Mouse (Mus musculus) hindbrain, embryonic 12.5 days (tissue): ENCODE measurements around the gene Ergic1. TPM values are rescaled to one million over a fixed set of nuclear protein-coding genes. Genes with fewer than 3 reads are reported as not detected.

ENCODE experiments used
- ATAC-seq: fragments of 200-750 bp; cut with Nextera tagmentation; 2 replicates; pipeline ENCODE4 v1.8.0; 2017; ENCODE audit warnings: moderate TSS enrichment; ENCODE audit not compliant: low FRiP score
- H3K27ac ChIP-seq: fragments of 300-500 bp; sonication (generic); 2 replicates; pipeline ENCODE4 v1.5.1; 2016; ENCODE audit warnings: mild to moderate bottlenecking
- H3K27me3 ChIP-seq: fragments of 300-500 bp; sonication (generic); 2 replicates; pipeline ENCODE4 v1.6.1; 2016; ENCODE audit warnings: mild to moderate bottlenecking
- H3K36me3 ChIP-seq: fragments of 300-500 bp; sonication (generic); 2 replicates; pipeline ENCODE4 v1.6.1; 2016; ENCODE audit warnings: mild to moderate bottlenecking
- H3K4me1 ChIP-seq: fragments of 300-500 bp; sonication (generic); 2 replicates; pipeline ENCODE4 v1.6.1; 2016
- H3K4me2 ChIP-seq: fragments of 300-500 bp; sonication (generic); replicated peaks from 2 replicates; pipeline ENCODE4 v1.6.1; 2016; ENCODE audit warnings: mild to moderate bottlenecking
- H3K4me3 ChIP-seq: fragments of 300-500 bp; sonication (generic); 2 replicates; pipeline ENCODE4 v1.5.1; 2016; ENCODE audit warnings: mild to moderate bottlenecking
- H3K9ac ChIP-seq: fragments of 300-500 bp; sonication (generic); 2 replicates; pipeline ENCODE4 v1.6.1; 2016; ENCODE audit warnings: mild to moderate bottlenecking, moderate library complexity
- H3K9me3 ChIP-seq: fragments of 300-500 bp; sonication (generic); replicated peaks from 2 replicates; pipeline ENCODE4 v1.6.1; 2016; ENCODE audit warnings: mild to moderate bottlenecking
- WGBS: fragments of 180-500 bp; shearing (Covaris S2); methylation state at CpG from one replicate; pipeline ENCODE4 v1.1.7; 2016; 5-methylcytosine and 5-hydroxymethylcytosine counted together
- polyA plus RNA-seq: library from polyadenylated mRNA; unstranded; fragments of >200 nt; fragmentation: Nextera tagmentation; extraction: Ambion mirVana; gene quantifications from 2 replicates; pipeline ENCODE4 v1.2.1, GENCODE M21; 2016

Ergic1 gene
- polyA plus RNA-seq, 1 experiment from 2014 or later, result 85.3 TPM

DNA sequence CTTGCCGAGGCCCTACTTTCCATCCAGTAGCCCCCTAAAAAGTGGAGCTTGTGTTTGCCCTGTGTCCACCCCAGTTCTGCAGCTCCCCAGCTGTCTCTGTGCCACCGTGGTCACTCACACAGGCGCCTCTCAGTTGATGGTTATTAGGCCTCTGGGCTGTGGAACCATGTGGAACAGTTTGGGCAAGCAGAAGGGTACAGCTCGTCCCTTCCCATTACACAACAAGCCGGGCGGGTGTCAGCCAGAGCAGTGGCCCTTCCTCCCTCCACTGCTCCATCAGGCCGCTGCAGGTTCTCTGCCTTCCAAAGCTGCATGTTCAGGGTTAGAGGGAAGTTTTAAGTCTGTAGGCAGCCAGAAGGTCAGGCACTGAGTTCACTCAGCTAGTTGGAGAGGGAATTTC, 129.8 kb downstream of the Ergic1 start:
- Histone ChIP-seq H3K4me3 (no peak overlapping the region), H3K4me1 (peaks cover 15% of the 10 kb centered on the region; the same call in 1 of the 2 replicates), H3K36me3 (peaks cover 11% of the 10 kb centered on the region), H3K27me3 (no peaks in the 10 kb centered on the region), H3K4me2 (no peak overlapping the region), H3K9me3 (no peaks in the 10 kb centered on the region), H3K27ac (no peak overlapping the region), H3K9ac (no peak overlapping the region)
- WGBS, result 87% methylated on average over 7 of the region's 7 CpGs
- no peak for ATAC-seq

DNA sequence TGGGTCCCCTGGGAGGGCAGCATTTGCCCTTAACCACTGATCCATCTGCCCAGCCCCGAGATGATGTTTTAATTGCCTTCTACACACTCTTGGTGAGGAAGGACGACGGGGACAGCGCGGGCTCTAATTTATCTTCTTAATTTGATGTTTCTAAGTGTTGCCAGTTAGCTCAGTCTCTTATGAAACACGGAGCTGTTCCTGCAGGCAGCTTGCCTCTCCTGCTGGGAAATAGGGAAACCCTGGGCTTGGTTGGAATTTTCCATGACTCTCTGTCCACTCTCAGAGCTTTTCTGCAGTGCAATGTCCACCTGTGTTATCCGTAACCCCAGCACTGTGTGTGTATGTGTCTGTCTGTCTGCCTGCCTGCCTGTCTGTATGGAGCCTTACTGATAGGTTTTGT, 132.1 kb downstream of the Ergic1 start:
- H3K9ac ChIP-seq, result no peak overlapping the region
- ATAC-seq, result no peak
- H3K27me3 ChIP-seq, result no peaks in the 10 kb centered on the region
- H3K36me3 ChIP-seq, result peaks cover 27% of the 10 kb centered on the region
- peaks cover 15% of the 10 kb centered on the region; the same call in 1 of the 2 replicates for H3K4me1 ChIP-seq
- H3K4me3 ChIP-seq, result no peak overlapping the region
- no peak overlapping the region for H3K4me2 ChIP-seq
- H3K27ac ChIP-seq, result no peak overlapping the region
- 81% methylated on average over 7 of the region's 7 CpGs for WGBS
- H3K9me3 ChIP-seq, result no peaks in the 10 kb centered on the region

DNA sequence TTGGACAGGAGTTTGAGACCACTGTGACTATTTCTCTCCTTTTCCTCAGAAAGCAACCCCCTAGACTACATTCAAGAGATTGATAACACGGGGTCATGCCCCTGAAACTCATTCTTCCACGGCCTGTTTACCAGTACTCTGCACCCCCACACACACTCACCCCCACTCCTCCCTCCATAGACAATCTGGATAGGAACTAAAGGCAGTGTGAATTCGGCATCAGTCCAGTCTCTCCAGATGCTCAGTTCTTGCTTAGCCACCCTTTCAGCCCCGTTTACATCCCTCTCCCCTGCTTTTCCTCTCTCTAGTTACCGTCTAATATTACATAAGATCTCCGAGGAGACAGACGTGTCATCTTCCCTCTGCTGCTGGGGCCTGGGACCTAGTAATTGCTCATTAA, 132.9 kb downstream of the Ergic1 start:
- no peak overlapping the region for H3K4me2 ChIP-seq
- 75% methylated on average over 7 of the region's 7 CpGs for WGBS
- H3K27me3 ChIP-seq, result no peaks in the 10 kb centered on the region
- H3K4me1 ChIP-seq, result peaks cover 10% of the 10 kb centered on the region; the same call in 1 of the 2 replicates
- H3K36me3 ChIP-seq, result peaks cover 34% of the 10 kb centered on the region
- no peak overlapping the region for H3K27ac ChIP-seq
- H3K4me3 ChIP-seq, result no peak overlapping the region
- no peak for ATAC-seq
- no peaks in the 10 kb centered on the region for H3K9me3 ChIP-seq
- H3K9ac ChIP-seq, result no peak overlapping the region

DNA sequence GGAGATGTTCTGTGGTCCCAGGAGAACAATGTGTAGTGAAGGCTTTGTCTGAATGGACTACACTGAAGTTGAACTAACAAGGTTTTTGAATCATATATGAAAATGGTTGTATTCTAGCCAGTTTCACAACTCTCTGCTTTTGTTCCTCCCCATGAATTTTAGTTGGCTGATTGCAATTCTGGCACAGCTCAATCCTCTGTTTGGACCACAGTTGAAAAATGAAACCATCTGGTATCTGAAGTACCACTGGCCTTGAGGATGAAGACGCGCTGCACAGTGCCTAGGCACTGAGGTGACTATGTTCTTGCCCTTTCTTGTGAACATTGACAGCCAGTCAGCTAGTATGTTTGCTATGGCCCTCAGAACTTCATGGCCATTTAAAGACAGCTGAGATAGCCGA, 133.9 kb downstream of the Ergic1 start:
- H3K4me1 ChIP-seq, result 0 out of 2 replicates have a peak, but pooled peaks cover 4% of the 10 kb centered on the region
- peaks cover 44% of the 10 kb centered on the region for H3K36me3 ChIP-seq
- H3K4me2 ChIP-seq, result no peak overlapping the region
- WGBS, result 91% methylated on average over 3 of the region's 3 CpGs
- no peak overlapping the region for H3K27ac ChIP-seq
- H3K9ac ChIP-seq, result no peak overlapping the region
- H3K27me3 ChIP-seq, result no peaks in the 10 kb centered on the region
- H3K4me3 ChIP-seq, result no peak overlapping the region
- ATAC-seq, result no peak
- no peaks in the 10 kb centered on the region for H3K9me3 ChIP-seq

DNA sequence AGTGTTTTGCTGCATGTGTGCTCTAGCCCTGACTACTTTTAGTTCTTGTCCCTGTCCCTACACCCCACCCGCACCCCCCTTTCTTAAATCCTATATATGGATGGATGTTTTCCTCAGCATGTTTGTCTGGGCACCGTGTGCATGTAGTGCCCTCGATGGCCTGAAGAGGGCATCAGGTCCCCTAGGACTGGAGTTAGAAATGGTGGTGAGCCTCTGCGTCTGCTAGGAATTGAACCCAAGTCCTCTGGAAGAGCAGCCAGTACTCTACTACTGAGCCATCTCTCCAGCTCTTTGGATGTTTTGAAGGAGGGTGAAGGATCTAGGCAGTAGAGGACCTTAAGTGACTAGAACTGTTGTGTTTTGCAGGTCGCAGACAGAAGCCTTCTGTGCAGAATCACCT, 137.6 kb downstream of the Ergic1 start:
- Histone ChIP-seq H3K27ac (no peak overlapping the region), H3K9me3 (no peaks in the 10 kb centered on the region), H3K27me3 (no peaks in the 10 kb centered on the region), H3K36me3 (peaks cover 53% of the 10 kb centered on the region), H3K4me1 (0 out of 2 replicates have a peak, but pooled peaks cover 2% of the 10 kb centered on the region), H3K9ac (no peak overlapping the region), H3K4me3 (no peak overlapping the region), H3K4me2 (no peak overlapping the region)
- 82% methylated on average over 5 of the region's 5 CpGs for WGBS
- ATAC-seq, result no peak

DNA sequence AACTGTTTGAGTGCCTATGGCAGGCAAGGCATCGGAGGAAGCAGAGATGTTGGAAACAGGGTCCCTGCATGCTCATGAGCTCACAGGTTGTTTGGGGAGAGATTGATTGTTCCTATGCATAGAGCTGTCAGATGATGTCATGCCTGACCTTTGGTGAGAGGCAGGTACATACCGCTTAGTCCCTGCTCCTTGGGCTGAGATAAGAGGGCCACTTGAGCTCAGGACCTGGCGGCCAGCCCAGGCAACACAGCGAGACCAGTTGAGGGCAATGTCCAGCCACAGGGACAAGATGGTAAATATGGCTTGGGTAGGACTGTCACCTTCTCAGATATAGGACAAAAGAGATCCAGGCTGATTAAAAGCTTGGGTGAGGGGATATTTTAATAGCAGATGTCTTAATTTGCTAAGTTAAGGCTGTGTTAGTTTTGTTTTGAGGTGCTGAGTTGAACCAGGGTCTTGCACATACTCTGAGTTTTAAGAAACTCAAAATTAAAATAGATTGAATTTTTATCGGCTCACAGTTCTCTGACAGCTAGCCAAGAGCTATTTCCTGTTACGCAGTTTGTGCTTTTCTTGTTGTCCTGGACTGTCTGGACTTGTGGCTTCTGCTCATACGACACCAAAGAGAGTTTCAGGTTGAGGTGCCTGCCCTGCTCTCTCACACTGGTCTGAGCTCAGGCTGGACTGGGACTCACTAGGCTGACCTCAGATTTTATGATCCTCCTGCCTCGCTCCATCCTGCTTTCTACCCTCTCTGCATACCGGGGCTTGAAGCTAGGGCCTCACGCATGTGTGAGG, 138.7 kb downstream of the Ergic1 start:
- no peak overlapping the region for H3K4me2 ChIP-seq
- WGBS, result 94% methylated on average over 10 of the region's 10 CpGs
- no peak overlapping the region for H3K9ac ChIP-seq
- no peak overlapping the region for H3K27ac ChIP-seq
- no peak for ATAC-seq
- H3K9me3 ChIP-seq, result no peaks in the 10 kb centered on the region
- no peaks in the 10 kb centered on the region for H3K27me3 ChIP-seq
- peaks cover 54% of the 10 kb centered on the region for H3K36me3 ChIP-seq
- no peaks in the 10 kb centered on the region for H3K4me1 ChIP-seq
- no peak overlapping the region for H3K4me3 ChIP-seq

DNA sequence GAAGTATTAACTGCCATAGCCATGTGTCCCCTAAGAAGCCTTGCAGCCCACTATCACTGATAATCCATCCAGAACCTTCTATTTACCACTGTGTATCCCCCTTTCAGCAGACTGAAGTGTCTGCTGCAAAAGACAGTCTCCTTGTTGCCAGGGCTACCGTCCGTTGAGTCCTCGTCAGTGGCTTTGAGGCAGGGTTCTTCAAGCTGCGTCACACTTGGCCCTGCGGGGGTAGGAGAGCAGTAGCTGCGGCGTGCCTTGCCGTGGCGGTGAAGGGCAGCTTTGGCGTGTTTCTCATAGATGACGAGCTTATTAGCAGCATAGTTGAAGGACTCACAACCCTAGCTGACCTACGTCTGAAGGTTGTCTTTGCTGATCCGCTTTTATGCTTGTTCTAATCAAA, 140.3 kb downstream of the Ergic1 start:
- no peak overlapping the region for H3K27ac ChIP-seq
- H3K4me2 ChIP-seq, result no peak overlapping the region
- H3K9ac ChIP-seq, result no peak overlapping the region
- H3K4me1 ChIP-seq, result no peaks in the 10 kb centered on the region
- H3K36me3 ChIP-seq, result peaks cover 41% of the 10 kb centered on the region
- H3K9me3 ChIP-seq, result no peaks in the 10 kb centered on the region
- WGBS, result 84% methylated on average over 13 of the region's 13 CpGs
- ATAC-seq, result no peak
- H3K27me3 ChIP-seq, result no peaks in the 10 kb centered on the region
- no peak overlapping the region for H3K4me3 ChIP-seq

DNA sequence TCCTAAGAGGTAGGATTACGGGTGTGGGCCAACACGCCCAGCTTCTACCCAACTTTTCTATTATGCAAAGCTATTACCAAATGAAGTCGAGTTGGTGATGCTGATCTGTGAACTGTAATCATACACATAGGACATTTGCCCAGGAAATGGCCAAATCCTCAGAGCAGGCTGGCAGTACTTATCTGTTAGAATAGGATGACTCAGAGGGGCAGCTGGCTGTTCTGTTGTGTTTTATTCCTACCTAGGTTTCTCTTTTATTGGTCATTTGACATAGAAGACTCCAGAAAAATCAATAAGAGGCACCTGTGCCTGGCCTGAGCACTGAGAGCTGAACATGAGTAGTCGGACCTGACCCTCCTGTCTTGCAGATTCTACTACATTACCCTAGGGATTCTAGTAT, 141.3 kb downstream of the Ergic1 start:
- no peak overlapping the region for H3K4me2 ChIP-seq
- peaks cover 37% of the 10 kb centered on the region for H3K36me3 ChIP-seq
- no peaks in the 10 kb centered on the region for H3K9me3 ChIP-seq
- no peaks in the 10 kb centered on the region; the same call in 1 of the 2 replicates for H3K4me1 ChIP-seq
- no peak overlapping the region for H3K4me3 ChIP-seq
- no peak overlapping the region for H3K9ac ChIP-seq
- no peak overlapping the region for H3K27ac ChIP-seq
- WGBS, result 89% methylated on average over 4 of the region's 4 CpGs
- ATAC-seq, result no peak
- H3K27me3 ChIP-seq, result no peaks in the 10 kb centered on the region

DNA sequence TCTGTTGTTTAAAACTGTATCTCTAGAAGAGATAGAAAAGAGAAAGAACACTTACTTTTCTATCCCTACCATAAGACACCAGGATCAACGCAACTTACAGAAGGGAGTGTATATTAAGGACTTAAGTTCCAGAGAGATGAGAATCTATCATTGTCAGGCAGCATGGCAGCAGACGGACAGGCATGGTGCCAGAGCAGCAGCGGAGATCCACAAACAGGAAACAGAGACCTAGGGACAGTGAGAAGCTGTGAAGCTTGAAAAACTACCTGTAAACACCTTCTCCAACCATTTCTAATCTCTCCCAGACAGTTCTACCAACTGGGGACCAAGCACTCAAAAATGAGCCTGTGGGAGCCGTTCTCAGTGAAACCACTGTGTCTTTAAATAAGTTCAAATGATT, 142.4 kb downstream of the Ergic1 start:
- H3K27me3 ChIP-seq, result no peaks in the 10 kb centered on the region
- H3K9ac ChIP-seq, result no peak overlapping the region
- H3K4me2 ChIP-seq, result no peak overlapping the region
- no peaks in the 10 kb centered on the region for H3K9me3 ChIP-seq
- H3K4me1 ChIP-seq, result no peaks in the 10 kb centered on the region; the same call in 1 of the 2 replicates
- no peak for ATAC-seq
- H3K27ac ChIP-seq, result no peak overlapping the region
- H3K4me3 ChIP-seq, result no peak overlapping the region
- H3K36me3 ChIP-seq, result peaks cover 28% of the 10 kb centered on the region
- WGBS, result 93% methylated on average over 4 of the region's 4 CpGs

DNA sequence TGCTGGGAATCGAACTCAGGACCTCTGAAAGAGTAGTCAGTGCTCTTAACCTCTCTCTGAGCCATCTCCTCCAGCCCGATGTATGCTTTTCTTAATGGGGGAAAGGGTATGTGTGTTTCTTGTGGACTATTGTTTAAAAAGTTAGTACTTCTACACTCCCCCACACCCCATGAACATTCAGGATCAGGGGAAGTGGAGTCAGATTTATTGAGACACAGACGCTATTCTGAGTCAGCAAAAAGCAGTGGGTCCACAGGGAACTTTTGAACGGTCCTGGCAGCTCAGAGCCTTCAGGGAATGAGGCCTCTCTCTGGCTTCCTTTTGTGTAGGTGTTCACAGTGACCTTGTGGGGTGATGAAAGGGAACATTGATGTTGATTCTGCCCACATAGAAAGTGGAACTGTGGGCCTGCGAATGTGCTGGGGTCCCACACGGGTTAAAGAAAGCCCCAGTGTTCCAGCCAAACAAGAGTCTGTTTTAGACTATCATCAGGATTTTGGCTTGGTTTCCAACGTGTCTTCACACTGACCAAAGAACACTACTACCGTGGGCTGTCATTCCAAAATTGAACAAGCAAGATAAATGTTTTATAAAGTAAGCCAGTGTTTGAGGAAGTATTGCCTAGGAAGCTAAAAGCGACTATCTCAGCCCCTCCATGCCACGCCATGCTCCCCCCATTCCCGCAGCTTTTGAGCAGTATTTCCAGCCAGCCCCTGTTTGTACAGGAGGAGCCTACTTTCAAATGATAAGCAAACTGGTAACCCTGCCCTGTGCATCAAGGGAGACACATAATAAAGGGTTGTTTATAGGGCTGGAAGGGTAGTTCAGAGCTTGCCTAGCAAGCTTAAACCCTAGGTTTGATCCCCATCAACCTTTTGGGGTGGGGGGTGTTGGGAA, 144.4 kb downstream of the Ergic1 start:
- H3K27ac ChIP-seq, result no peak overlapping the region
- no peak overlapping the region for H3K4me2 ChIP-seq
- H3K9me3 ChIP-seq, result no peaks in the 10 kb centered on the region
- H3K4me3 ChIP-seq, result no peak overlapping the region
- 74% methylated on average over 11 of the region's 11 CpGs for WGBS
- no peak overlapping the region for H3K9ac ChIP-seq
- H3K27me3 ChIP-seq, result no peaks in the 10 kb centered on the region
- peaks cover 7% of the 10 kb centered on the region; the same call in 1 of the 2 replicates for H3K4me1 ChIP-seq
- ATAC-seq, result no peak
- peaks cover 9% of the 10 kb centered on the region; the same call in 1 of the 2 replicates for H3K36me3 ChIP-seq
